8 mouse cellular contexts compared by ENCODE assay signal in the genomic region with DNA sequence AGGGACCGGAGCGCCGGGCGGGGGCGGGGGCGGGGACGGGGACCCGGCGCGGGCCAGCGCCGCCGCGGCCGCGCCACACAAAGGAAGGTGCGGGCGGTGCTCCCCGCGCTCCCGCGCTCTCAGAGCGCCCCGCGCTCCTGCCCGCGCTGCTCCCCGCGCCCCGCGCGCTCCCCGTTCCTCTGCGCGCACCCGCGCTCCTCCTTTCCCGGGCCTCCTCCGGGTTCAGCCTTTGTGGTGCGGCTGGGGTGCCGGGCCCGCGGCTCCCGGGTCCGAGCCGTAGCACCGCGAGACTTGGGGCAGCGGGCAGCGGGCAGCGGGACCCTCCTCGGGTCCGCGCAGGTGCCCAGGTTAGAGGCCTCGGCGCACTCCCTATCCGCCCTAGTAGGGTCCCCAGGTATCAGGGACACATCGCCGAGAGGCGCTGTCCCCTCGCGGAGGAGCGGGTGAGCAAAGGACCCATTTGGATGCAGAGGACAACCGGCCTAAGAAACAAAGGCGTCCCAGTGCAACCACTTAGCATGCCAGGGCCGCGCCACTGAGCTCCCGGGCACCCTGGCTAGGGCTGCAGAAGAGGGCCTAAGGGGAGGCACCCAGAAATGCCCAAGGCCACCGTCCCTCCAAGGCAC. TPM values are rescaled to one million over a fixed set of nuclear protein-coding genes. Genes with fewer than 3 reads are reported as not detected.
DNase-seq lines count a peak whose midpoint lies in the region; ATAC-seq and TF ChIP-seq lines count a peak whose summit lies in the region.

A gene (minus strand): TSS at position 281 of the 626 bp plus-strand sequence.

- peak; percentile 84 for ATAC-seq in kidney, embryonic 14.5 days (ENCODE audit: low FRiP score, low TSS enrichment)
- ATAC-seq in limb, embryonic 14.5 days (ENCODE audit: low FRiP score, low read depth), result peak; percentile 88
- ATAC-seq in neural tube, embryonic 14.5 days (ENCODE audit: low read depth), result peak; percentile 92

- H3K4me3 ChIP-seq in kidney, embryonic 14.5 days (ENCODE audit: low read length), result peak within 1 kb of the TSS; percentile 51
- peak within 1 kb of the TSS; percentile 76 for H3K4me3 ChIP-seq in limb, embryonic 14.5 days (replicated peaks; ENCODE audit: low read length)
- peak within 1 kb of the TSS; percentile 73 for H3K4me3 ChIP-seq in neural tube, embryonic 14.5 days (ENCODE audit: low read depth, low read length)

- peaks cover 5% of the 10 kb centered on the region; the same call in 1 of the 2 replicates for H3K4me1 ChIP-seq in kidney, embryonic 14.5 days (ENCODE audit: control insufficient read depth, insufficient read depth, low read length)
- H3K4me1 ChIP-seq in limb, embryonic 14.5 days (ENCODE audit: control insufficient read depth, insufficient read depth, low read length), result peaks cover 14% of the 10 kb centered on the region
- H3K4me1 ChIP-seq in neural tube, embryonic 14.5 days (ENCODE audit: control insufficient read depth, insufficient read depth, low read length), result peaks cover 12% of the 10 kb centered on the region

- WGBS in kidney, embryonic 14.5 days, result under 1% methylated on average over 40 of the region's 69 CpGs
- under 1% methylated on average over 21 of the region's 69 CpGs for WGBS in limb, embryonic 14.5 days
- WGBS in neural tube, embryonic 14.5 days, result under 1% methylated on average over 53 of the region's 69 CpGs

- H3K9ac ChIP-seq in kidney, embryonic 14.5 days (ENCODE audit: low read depth, low read length), result peak within 1 kb of the TSS; percentile 84
- H3K9ac ChIP-seq in limb, embryonic 14.5 days (ENCODE audit: low read depth, low read length, severe bottlenecking), result peak within 1 kb of the TSS; percentile 91
- peak within 1 kb of the TSS; percentile 93 for H3K9ac ChIP-seq in neural tube, embryonic 14.5 days (replicated peaks; ENCODE audit: low read depth, low read length)

- peak within 1 kb of the TSS; percentile 49 for H3K27ac ChIP-seq in kidney, embryonic 14.5 days (ENCODE audit: low read depth, low read length)
- H3K27ac ChIP-seq in limb, embryonic 14.5 days (replicated peaks; ENCODE audit: low read depth, low read length), result peak within 1 kb of the TSS; percentile 88
- peak within 1 kb of the TSS; percentile 96 for H3K27ac ChIP-seq in neural tube, embryonic 14.5 days (ENCODE audit: low read depth, low read length)

- no peak for TF ChIP-seq POLR2A in limb, embryonic 14.5 days (IDR thresholded peaks at IDR 0.05; ENCODE audit: borderline replicate concordance, extremely low read depth, insufficient read depth, insufficient read length)

- H3K36me3 ChIP-seq in kidney, embryonic 14.5 days (ENCODE audit: control insufficient read depth, insufficient read depth, low read length), result no peaks in the 10 kb centered on the region
- no peaks in the 10 kb centered on the region for H3K36me3 ChIP-seq in limb, embryonic 14.5 days (ENCODE audit: control insufficient read depth, insufficient read depth, low read length)
- H3K36me3 ChIP-seq in neural tube, embryonic 14.5 days (ENCODE audit: control insufficient read depth, insufficient read depth, low read length), result no peaks in the 10 kb centered on the region

- H3K9me3 ChIP-seq in kidney, embryonic 14.5 days (ENCODE audit: control insufficient read depth, low read length), result no peaks in the 10 kb centered on the region
- H3K9me3 ChIP-seq in limb, embryonic 14.5 days (ENCODE audit: control insufficient read depth, low read length), result no peaks in the 10 kb centered on the region
- H3K9me3 ChIP-seq in neural tube, embryonic 14.5 days (ENCODE audit: control insufficient read depth, low read length), result no peaks in the 10 kb centered on the region

- no peaks in the 10 kb centered on the region for H3K27me3 ChIP-seq in kidney, embryonic 14.5 days (ENCODE audit: control insufficient read depth, insufficient read depth, low read length)
- H3K27me3 ChIP-seq in limb, embryonic 14.5 days (ENCODE audit: control insufficient read depth, insufficient read depth, low read length), result no peaks in the 10 kb centered on the region
- H3K27me3 ChIP-seq in neural tube, embryonic 14.5 days (ENCODE audit: control insufficient read depth, insufficient read depth, low read length), result no peaks in the 10 kb centered on the region

- peak; percentile 21 for DNase-seq in gastrocnemius, postnatal 10 days
- no peak for DNase-seq in gastrocnemius, postnatal 25 days
- peak; percentile 56 for DNase-seq in cerebellum, adult 9-10 months
- DNase-seq in frontal cortex, adult 2 months (ENCODE audit: extremely low spot score in 1 of 2, low spot score in 1 of 2), result peak in 1 of 2 experiments; percentile 71
- DNase-seq in limb, embryonic 14.5 days (ENCODE audit: low spot score), result peak; percentile 57
- DNase-seq in spleen, postnatal 14 days (ENCODE audit: low spot score in 2 of 2), result no peak

- peak within 1 kb of the TSS; percentile 58 for H3K4me2 ChIP-seq in kidney, embryonic 14.5 days (replicated peaks; ENCODE audit: low read depth, low read length)
- H3K4me2 ChIP-seq in limb, embryonic 14.5 days (replicated peaks; ENCODE audit: low read depth, low read length, severe bottlenecking), result peak within 1 kb of the TSS; percentile 84
- peak within 1 kb of the TSS; percentile 81 for H3K4me2 ChIP-seq in neural tube, embryonic 14.5 days (ENCODE audit: low read depth, low read length)

RNA-seq across cellular contexts. Expression of the gene that starts here (rescaled TPM):
- 1 to 10 TPM; 3.9 to 6.4 TPM for total RNA-seq in gastrocnemius, postnatal 10 days (2021)
- 1 to 10 TPM in 1 of 2 experiments, under 1 TPM in 1; 0.72 to 1.1 TPM for total RNA-seq in gastrocnemius, postnatal 25 days (2021)
- 128 and 154 TPM in 2 replicates for polyA plus RNA-seq in frontal cortex, adult 2 months (2012; rRNA removed)
- polyA plus RNA-seq in kidney, embryonic 14.5 days (2014; fragmentation: Nextera tagmentation; extraction: Ambion mirVana), result 8.6 and 10.5 TPM in 2 replicates
- 29.7 and 37.4 TPM in 2 replicates for polyA plus RNA-seq in limb, embryonic 14.5 days (2012; rRNA removed)
- 11.0 and 13.6 TPM in 2 replicates for polyA plus RNA-seq in limb, embryonic 14.5 days (2014; fragmentation: Nextera tagmentation; extraction: Ambion mirVana)
- 71.5 and 83.8 TPM in 2 replicates for polyA plus RNA-seq in neural tube, embryonic 14.5 days (2014; fragmentation: Nextera tagmentation; extraction: Ambion mirVana)

Comparison
In these comparisons a context has a peak if more than half of its experiments do, and no peak if none do; other contexts are left out.
1. DNase-seq: peak in gastrocnemius, postnatal 10 days (single experiment), cerebellum, adult 9-10 months (single experiment) and limb, embryonic 14.5 days (single experiment); none in gastrocnemius, postnatal 25 days (single experiment) and spleen, postnatal 14 days (0 of 2).
2. Peak in every context shown above with its lines, with median percentiles within 50 percentile points of each other: ATAC-seq, H3K27ac ChIP-seq, H3K4me2 ChIP-seq, H3K4me3 ChIP-seq and H3K9ac ChIP-seq.